Mouse (Mus musculus) thymus, postnatal 36 days (tissue): Measurements from ENCODE around the gene Vwf.

Source experiments
- DNase-seq, 2 experiments: peaks; one replicate each; pipeline ENCODE4 v3.0.0; 2022; ENCODE audit warnings: mixed read lengths in 2 of 2

Gene Vwf

GRCm38 (mm10) chr6:125548406-125548805 lies 1.8 kb downstream of the Vwf start:
- DNase-seq = no peak

GRCm38 (mm10) chr6:125550172-125550571 lies 3.6 kb downstream of the Vwf start:
- no peak for DNase-seq

DNA sequence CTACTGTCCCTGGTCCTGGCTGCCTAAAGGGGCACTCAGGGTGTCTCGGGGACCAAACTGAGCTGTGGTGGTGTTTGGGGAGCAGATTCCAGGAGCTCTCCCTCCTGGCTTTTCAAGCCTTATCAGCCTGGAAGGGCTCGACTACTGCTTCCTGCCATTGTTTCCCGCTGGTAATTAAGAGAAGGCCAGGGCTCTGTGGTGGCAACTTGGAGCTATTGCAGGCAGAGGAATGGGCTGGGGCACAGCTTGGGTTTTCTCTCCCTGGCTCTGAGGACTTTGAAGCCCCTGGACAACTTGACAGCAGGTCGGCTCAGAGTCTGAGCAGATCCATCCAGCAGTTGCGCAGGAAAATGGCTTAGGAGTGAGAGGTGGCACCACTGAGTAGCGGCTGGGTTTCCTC lies 6.2 kb downstream of the Vwf start:
- no peak for DNase-seq

DNA sequence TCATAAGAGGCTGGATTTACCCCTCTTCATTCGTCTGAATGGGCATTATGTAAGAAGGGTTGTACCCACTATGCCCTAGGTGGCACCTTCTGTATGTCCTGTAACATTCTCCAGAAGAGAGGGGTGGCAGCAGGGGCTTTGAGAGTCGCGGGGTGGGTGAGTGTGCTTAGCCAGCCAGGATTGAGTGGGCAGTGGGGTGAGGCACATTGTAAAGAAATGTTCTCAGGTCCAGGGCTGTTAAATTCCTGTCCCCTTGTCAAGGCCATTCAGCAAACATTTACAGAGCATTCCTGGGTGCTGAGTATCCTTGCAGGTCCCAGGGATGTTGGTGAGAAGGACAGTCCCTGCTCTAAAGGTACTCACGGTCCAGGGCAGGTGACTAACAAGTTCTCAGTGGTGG lies 7.0 kb downstream of the Vwf start:
- DNase-seq = no peak

DNA sequence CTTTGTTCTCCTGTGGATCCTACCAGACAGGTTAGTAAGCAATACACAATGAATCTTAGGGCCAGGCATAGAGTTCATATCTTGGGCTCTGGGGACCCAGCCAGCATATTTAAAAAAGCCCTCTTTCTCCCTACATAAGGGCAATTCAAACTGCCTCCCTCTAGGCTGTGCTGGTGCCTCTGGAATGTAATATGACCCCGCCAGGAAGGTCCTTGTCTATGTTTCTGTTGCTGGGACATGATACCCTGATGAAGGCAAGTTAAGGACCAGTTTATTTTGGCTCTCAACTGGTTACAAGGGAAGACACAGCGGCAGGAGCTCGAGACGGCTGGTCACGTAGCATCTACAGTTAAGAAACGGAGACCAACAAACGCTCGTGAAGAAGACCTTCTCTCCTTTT lies 12.3 kb downstream of the Vwf start:
- no peak for DNase-seq

GRCm38 (mm10) chr6:125561031-125561430 lies 14.5 kb downstream of the Vwf start:
- DNase-seq = no peak

DNA sequence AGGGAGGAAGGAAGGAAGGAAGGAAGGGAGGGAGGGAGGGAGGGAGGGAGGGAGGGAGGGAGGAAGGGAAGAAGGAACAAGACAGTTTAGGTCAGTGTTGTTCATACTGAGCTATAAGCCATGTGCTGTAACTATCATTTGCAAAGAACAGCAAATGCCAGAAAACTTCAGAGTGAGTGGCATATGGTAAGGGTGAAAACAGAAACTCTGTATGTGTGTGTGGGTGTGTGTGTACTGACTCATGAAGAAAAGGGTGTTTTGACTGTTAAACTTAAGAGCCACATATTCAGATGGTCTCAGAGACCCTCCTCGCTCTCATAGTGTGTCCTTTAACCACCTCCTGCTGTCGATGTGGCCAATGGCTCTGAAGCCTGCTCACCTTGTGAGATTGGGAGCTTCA lies 14.9 kb downstream of the Vwf start:
- no peak for DNase-seq

DNA sequence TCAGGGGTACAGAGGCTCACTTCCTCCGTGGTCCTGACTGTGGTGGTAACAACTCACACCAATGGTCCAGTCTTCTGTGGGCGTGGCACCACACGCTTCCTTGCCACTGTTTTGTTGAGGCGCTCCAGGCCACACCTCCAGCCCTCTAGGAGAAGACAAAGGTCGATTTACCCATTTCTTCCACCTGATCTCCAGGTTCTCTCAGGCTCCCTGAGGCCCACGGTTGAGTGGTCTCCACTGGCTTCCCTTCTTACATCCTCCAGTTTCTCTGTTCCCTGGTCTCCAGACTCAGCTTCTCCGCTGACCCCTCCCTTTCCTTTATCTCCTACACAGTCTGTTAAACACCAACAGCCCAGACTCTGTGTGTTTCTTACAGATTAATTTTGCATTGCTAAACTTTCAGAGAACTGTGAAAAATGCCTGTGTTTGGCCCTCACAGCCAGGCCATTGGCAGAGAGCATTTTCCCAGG lies 18.3 kb downstream of the Vwf start:
- no peak for DNase-seq

DNA sequence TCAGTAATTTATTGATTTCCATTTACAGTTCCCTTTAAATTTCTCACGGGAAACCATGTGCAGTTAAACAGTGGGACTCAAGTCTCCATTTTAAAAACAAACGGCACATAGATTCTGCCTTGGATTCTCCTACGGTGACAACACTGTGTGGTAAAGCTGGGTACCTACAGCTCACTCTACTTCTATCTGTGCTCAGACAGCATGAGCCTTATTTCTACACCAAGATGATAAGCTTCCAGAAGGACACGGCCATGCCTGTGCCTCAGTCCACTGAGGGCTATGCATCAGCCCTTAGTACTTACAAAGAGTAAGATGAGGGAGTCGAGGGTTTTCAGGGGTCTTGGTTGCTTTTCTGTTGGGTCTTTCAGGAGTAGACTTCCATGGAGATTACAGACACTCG lies 18.8 kb downstream of the Vwf start:
- DNase-seq = no peak

- DNase-seq = no peak
Measured at GRCm38 (mm10) chr6:125566656-125567055, 20.1 kb downstream of the Vwf start.

- DNase-seq = no peak
Measured at GRCm38 (mm10) chr6:125568381-125568780, 21.8 kb downstream of the Vwf start.

GRCm38 (mm10) chr6:125572291-125573188 lies 26.0 kb downstream of the Vwf start:
- DNase-seq = peak; percentile 45 to 62

DNA sequence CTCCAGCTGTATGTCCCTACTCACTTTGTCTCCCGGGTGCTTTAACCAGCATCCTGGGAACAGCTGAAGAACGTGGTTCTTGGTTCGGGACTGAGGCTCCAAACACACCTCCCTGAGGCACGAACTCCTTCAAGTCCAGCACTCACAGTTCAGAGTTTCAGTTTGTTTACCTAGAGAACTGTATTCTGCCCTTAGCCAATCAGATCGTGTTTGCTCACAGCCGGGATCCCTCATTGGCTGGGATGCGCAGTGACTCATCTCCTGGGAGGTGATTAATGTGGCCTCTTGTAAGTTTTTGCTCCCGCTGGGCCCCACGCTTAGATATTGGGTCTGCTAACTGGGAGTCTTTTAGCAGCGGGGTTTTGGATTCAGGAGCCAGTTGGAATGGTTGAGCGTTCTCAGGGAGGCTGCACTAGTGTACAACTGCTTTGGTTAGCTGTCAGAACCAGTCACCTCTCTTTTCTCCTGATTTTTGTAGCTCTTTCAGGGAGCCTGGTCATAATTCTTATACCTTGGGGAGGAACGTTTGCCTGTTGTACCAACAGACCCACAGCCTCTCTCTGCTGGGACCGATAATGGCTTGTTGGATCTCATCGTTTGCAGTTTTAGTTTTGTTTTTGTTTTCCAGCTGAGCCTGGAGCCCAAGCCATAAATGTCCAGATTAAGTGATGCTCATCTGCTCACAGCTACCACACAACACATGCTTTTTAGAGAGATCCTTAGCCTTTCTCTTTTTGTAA lies 26.8 kb downstream of the Vwf start:
- DNase-seq = peak; percentile 78 to 83

GRCm38 (mm10) chr6:125575080-125575479 lies 28.5 kb downstream of the Vwf start:
- DNase-seq = no peak

GRCm38 (mm10) chr6:125577301-125577700 lies 30.7 kb downstream of the Vwf start:
- no peak for DNase-seq

DNA sequence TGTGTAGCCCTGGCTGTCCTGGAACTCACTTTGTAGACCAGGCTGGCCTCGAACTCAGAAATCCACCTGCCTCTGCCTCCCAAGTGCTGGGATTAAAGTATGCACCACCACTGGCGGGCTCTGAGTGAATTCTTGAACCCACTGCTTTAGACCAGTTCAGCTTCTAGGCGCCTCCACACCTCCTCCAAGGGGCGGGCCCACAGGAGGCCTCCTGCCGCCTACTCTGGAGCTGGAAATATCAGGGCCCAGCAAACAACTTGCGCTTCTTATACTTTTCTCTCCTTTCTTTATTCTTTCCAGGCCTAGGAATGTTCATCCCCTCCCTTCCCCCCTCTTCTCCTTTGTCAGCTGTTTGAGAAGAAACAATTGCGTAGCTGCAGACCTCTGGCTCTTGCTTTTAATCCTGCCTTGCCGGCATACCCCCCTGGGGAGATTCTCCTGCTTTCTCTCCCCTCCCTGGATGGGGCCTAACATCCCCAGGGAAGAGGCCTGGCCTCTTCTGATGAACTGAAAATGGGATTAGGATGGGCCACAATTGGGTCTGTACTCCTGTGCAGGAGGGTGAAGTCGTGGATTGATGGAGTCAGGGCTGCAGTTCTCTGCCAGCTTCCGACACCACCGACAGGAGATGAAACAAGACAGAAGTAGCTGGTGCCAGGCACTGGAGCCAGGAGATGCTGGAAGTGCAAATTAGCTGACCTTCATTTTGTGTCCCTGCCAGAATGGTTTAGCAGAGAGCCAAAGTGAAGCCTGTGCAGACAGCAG lies 31.5 kb downstream of the Vwf start:
- no peak for DNase-seq

DNA sequence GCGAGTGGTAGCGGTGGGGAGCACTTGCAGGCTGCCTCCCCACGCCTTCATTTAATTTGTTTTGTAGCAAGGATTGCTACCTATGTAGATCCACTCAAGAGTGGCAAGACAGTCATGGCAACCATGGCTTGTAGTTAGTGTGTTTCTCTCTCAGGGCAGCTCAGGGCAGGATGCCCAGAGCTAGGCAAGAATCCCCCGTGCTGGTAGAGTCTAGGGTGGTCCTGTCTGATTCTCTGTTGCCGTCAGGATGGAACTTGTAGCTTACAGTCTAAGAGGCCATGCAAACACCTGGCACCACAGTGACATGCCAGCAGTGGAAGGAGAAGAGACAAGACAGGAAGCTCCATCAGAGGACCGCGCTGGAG lies 32.1 kb downstream of the Vwf start:
- DNase-seq = no peak

- DNase-seq = no peak
Measured at GRCm38 (mm10) chr6:125579864-125580263, 33.3 kb downstream of the Vwf start.

GRCm38 (mm10) chr6:125583666-125584065 lies 37.1 kb downstream of the Vwf start:
- DNase-seq = no peak

GRCm38 (mm10) chr6:125584266-125584665 lies 37.7 kb downstream of the Vwf start:
- DNase-seq = no peak

DNA sequence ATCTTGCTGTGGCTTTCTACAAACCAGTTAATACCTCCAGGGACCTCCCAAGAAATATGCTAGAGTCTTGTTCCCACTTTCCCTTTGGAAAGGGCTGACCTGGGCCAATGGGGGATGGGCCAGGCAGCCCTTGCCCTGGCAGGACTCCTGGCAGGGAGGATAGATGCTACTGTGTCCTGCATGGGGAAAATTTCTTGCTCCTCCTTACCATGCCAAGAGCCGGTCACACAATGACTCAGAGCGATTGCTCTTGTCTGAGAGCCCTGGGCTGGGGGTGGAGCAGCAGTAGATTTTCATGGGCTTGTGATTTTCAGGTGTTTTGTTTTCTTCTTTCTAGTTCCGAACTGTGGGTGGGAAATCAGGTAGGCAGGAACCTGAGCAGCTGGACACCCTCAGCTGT lies 39.0 kb downstream of the Vwf start:
- DNase-seq = no peak

GRCm38 (mm10) chr6:125586042-125586566 lies 39.5 kb downstream of the Vwf start:
- no peak for DNase-seq

GRCm38 (mm10) chr6:125588241-125588640 lies 41.7 kb downstream of the Vwf start:
- no peak for DNase-seq
